9 mouse cellular contexts compared by ENCODE assay signal in the genomic region with DNA sequence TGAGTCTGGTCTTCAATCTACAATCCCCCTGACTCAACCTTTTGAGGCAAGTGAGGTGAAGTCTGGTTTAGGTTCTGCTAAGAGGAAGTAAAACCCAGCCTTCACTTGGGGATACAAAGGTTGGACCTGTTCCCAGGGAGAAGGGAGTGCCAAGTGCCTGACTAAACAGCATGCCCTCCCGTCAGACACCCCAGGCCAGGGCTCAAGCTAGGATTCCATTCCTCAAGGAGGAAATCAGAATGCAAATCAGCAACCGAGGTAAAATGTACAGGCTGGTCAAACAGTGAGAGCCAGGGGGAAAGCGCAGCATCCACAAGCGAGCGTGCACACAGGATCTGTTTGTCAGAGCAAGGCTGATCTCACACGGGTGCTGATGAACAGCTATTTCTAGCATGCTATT. TPM values are rescaled to one million over a fixed set of nuclear protein-coding genes. Genes with fewer than 3 reads are reported as not detected.
A peak's percentile ranks its signal among the peaks of the same experiment; 100 is the strongest.
DNase-seq lines count a peak whose midpoint lies in the region; ATAC-seq and TF ChIP-seq lines count a peak whose summit lies in the region.
"Had no signal": no experiment of that assay in that cellular context is flagged by ENCODE, and none has a peak within 500 bp of the region (broad histone marks: within the 10 kb centered on the region; RNA-seq: fewer than 3 reads in every experiment).

No protein-coding gene starts in this region.

- peak; percentile 81 for ATAC-seq in intestine, postnatal 0 days

- TF ChIP-seq CTCF in intestine, postnatal 0 days (IDR thresholded peaks at IDR 0.05; ENCODE audit: low read depth) = no peak

- no peak overlapping the region for H3K4me2 ChIP-seq in intestine, postnatal 0 days (replicated peaks; ENCODE audit: low read depth)

- no peak overlapping the region for H3K27ac ChIP-seq in intestine, postnatal 0 days (ENCODE audit: low read depth, low read length)

- 30% methylated on average over 6 of the region's 6 CpGs for WGBS in intestine, postnatal 0 days

- no peak overlapping the region for H3K9ac ChIP-seq in intestine, postnatal 0 days (ENCODE audit: low read depth, low read length)

- H3K27me3 ChIP-seq in intestine, postnatal 0 days (replicated peaks; ENCODE audit: control insufficient read depth, insufficient read depth, low read length) = no peaks in the 10 kb centered on the region

- H3K9me3 ChIP-seq in intestine, postnatal 0 days (ENCODE audit: control insufficient read depth) = no peaks in the 10 kb centered on the region
- H3K9me3 ChIP-seq: G1E had no signal

- H3K4me3 ChIP-seq in intestine, postnatal 0 days (ENCODE audit: low read depth, low read length) = no peak overlapping the region

- no peaks in the 10 kb centered on the region for H3K36me3 ChIP-seq in intestine, postnatal 0 days (ENCODE audit: control insufficient read depth, insufficient read depth)
- H3K36me3 ChIP-seq: G1E had no signal

- peak; percentile 9 for DNase-seq in gastrocnemius, adult 18-20 months (ENCODE audit: low spot score)
- DNase-seq in gastrocnemius, adult 8-10 months (ENCODE audit: low spot score in 2 of 2) = no peak
- DNase-seq in 3T3-L1 (ENCODE audit: low read depth, low spot score) = peak; percentile 78
- DNase-seq in cerebellum, adult 11-12 months = peak; percentile 74
- DNase-seq in lung, postnatal 25 days (ENCODE audit: low spot score) = peak; percentile 70
- DNase-seq in embryo, embryonic 9.5 days (ENCODE audit: extremely low spot score) = no peak
- no peak for DNase-seq in spleen, adult 18-20 months

- H3K4me1 ChIP-seq in intestine, postnatal 0 days (replicated peaks; ENCODE audit: control insufficient read depth, insufficient read depth, low read length) = peaks cover 6% of the 10 kb centered on the region; the same call in 1 of the 2 replicates

RNA-seq across cellular contexts. Expression of a gene that starts 34.9 kb away (rescaled TPM):
- 10 to 100 TPM; 55.9 to 61.3 TPM for total RNA-seq in gastrocnemius, adult 18-20 months (2021)
- total RNA-seq in gastrocnemius, adult 8-10 months (2022) = 10 to 100 TPM; 50.7 to 57.9 (median 55.4) TPM
- polyA plus RNA-seq in intestine, postnatal 0 days (2015; fragmentation: Nextera tagmentation; extraction: Ambion mirVana) = 57.8 and 59.2 TPM in 2 replicates

RNA-seq across cellular contexts. Expression of a gene that starts 50.9 kb away (rescaled TPM):
- total RNA-seq in gastrocnemius, adult 18-20 months (2021) = 10 to 100 TPM; 39.8 to 44.3 TPM
- 10 to 100 TPM; 37.1 to 42.2 (median 41.1) TPM for total RNA-seq in gastrocnemius, adult 8-10 months (2022)
- 63.3 and 65.2 TPM in 2 replicates for polyA plus RNA-seq in intestine, postnatal 0 days (2015; fragmentation: Nextera tagmentation; extraction: Ambion mirVana)

RNA-seq across cellular contexts. Expression of a gene that starts 51.5 kb away (rescaled TPM):
- total RNA-seq in gastrocnemius, adult 18-20 months (2021) = not detected
- not detected for total RNA-seq in gastrocnemius, adult 8-10 months (2022)
- polyA plus RNA-seq in intestine, postnatal 0 days (2015; fragmentation: Nextera tagmentation; extraction: Ambion mirVana) = not detected in 2 replicates
- total RNA-seq: G1E had no signal
- polyA plus RNA-seq: G1E had no signal

Comparison
In these comparisons a context has a peak if more than half of its experiments do, and no peak if none do; other contexts are left out.
1. DNase-seq: peak in gastrocnemius, adult 18-20 months (single experiment), 3T3-L1 (single experiment), cerebellum, adult 11-12 months (single experiment) and lung, postnatal 25 days (single experiment); none in gastrocnemius, adult 8-10 months (0 of 2), embryo, embryonic 9.5 days (single experiment) and spleen, adult 18-20 months (0 of 2).